Mouse (Mus musculus): ENCODE measurements around the gene Fignl1.

GRCm38 (mm10) chr11:11801067-11801466 lies 7.7 kb downstream of the Fignl1 start:
- no peak for TF ChIP-seq POLR2A (IDR thresholded peaks at IDR 0.05; ENCODE audit: low read depth, low read length)
- no peak for TF ChIP-seq CTCF (IDR thresholded peaks at IDR 0.05; ENCODE audit: borderline replicate concordance, insufficient read depth, low read length)

Data from embryonic fibroblast, embryonic 13.5 days (primary cell).